Mouse (Mus musculus) midbrain, embryonic 11.5 days (tissue): ENCODE measurements around the gene Dusp8. TPM values are rescaled to one million over a fixed set of nuclear protein-coding genes. Genes with fewer than 3 reads are reported as not detected.
"Not testable (repeated sequence)": the region's sequence is repeated elsewhere in the genome, so short reads cannot be mapped to it uniquely, and the experiment has no call there.

Experiments
- ATAC-seq: fragments of 200-750 bp; cut with Nextera tagmentation; 2 replicates; pipeline ENCODE4 v1.8.0; 2017; ENCODE audit warnings: moderate TSS enrichment, moderate library complexity; ENCODE audit not compliant: low FRiP score
- DNase-seq: peaks from one replicate; pipeline ENCODE4 v3.0.0; 2015; ENCODE audit warnings: low spot score; ENCODE audit errors: missing footprints
- H3K27ac ChIP-seq: fragments of 300-500 bp; sonication (generic); 2 replicates; pipeline ENCODE4 v1.5.1; 2014; ENCODE audit warnings: low read depth, low read length
- H3K27me3 ChIP-seq: fragments of 300-500 bp; sonication (generic); 2 replicates; pipeline ENCODE4 v1.6.1; 2014; ENCODE audit warnings: mild to moderate bottlenecking, low read length, moderate library complexity, mixed read lengths; ENCODE audit not compliant: control insufficient read depth, insufficient read depth
- H3K36me3 ChIP-seq: fragments of 300-500 bp; sonication (generic); 2 replicates; pipeline ENCODE4 v1.6.1; 2014; ENCODE audit warnings: mild to moderate bottlenecking, low read length, moderate library complexity, mixed read lengths; ENCODE audit not compliant: control insufficient read depth, insufficient read depth
- H3K4me1 ChIP-seq: fragments of 300-500 bp; sonication (generic); 2 replicates; pipeline ENCODE4 v1.6.1; 2014; ENCODE audit warnings: low read length; ENCODE audit not compliant: control insufficient read depth, insufficient read depth
- H3K4me2 ChIP-seq: fragments of 300-500 bp; sonication (generic); 2 replicates; pipeline ENCODE4 v1.6.1; 2014; ENCODE audit warnings: mild to moderate bottlenecking, moderate library complexity
- H3K4me3 ChIP-seq: fragments of 300-500 bp; sonication (generic); 2 replicates; pipeline ENCODE4 v1.5.1; 2014; ENCODE audit warnings: low read depth, low read length
- H3K9ac ChIP-seq: fragments of 300-500 bp; sonication (generic); 2 replicates; pipeline ENCODE4 v1.6.1; 2014; ENCODE audit warnings: low read length
- H3K9me3 ChIP-seq: fragments of 300-500 bp; sonication (generic); 2 replicates; pipeline ENCODE4 v1.6.1; 2016; ENCODE audit warnings: low read length; ENCODE audit not compliant: control insufficient read depth
- WGBS: fragments of 180-500 bp; shearing (Covaris S2); extraction: QIAGEN DNeasy Blood & Tissue Kit; methylation state at CpG from one replicate; pipeline ENCODE4 v1.1.7; 2014; 5-methylcytosine and 5-hydroxymethylcytosine counted together
- polyA plus RNA-seq: library from polyadenylated mRNA; unstranded; fragments of >200 nt; fragmentation: Nextera tagmentation; extraction: Ambion mirVana; gene quantifications from 2 replicates; pipeline ENCODE4 v1.2.1, GENCODE M21; 2014

The Dusp8 gene
- 14.5 and 15.7 TPM in 2 replicates for polyA plus RNA-seq

DNA sequence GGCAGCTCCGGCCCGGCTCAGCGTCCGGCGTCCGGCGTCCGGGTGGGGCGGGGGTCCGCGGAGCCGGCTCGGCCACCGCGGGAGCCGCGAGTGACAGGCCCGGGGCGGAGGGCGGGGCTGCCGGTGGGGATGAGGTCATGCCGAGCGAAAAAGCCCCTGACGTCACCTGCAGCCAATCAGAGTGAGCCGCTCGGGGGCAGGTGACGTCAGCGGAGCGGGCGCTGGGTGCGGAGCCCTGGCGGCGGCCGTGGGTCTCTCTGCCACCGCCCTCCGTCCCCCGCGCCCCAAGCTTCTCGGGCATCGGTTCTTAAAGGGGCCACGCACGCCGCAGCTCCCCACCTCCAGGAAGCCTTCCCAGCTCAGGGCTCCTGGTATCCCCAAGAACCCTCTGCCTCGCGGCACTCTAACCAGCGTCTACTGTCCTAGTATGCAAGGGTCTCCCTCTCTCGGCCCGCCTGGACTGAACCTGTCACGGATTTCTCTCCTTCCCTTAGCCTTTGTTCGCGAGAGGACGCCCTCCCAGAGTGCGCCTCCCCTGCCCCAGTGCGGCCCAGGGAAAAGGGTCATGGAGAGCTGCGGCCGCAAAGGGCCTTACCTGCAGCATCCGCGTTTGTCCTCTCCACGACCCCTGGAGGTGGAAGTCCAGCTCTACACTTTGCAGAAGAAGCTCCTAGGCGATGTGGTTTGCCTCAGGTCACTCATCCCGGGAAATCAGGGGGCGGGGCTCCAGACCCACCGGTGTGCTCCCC, at the start of gene Dusp8:
Gene Dusp8 (minus strand): TSS at position 661 of the 749 bp plus-strand sequence.
- DNase-seq, result peak; percentile 99
- peak; percentile 90 for ATAC-seq
- Histone ChIP-seq H3K4me2 (peak within 1 kb of the TSS; percentile 96), H3K4me1 (peaks cover 38% of the 10 kb centered on the region), H3K36me3 (no peaks in the 10 kb centered on the region), H3K9ac (peak within 1 kb of the TSS; percentile 88), H3K27me3 (peaks cover 16% of the 10 kb centered on the region), H3K9me3 (no peaks in the 10 kb centered on the region), H3K27ac (peak within 1 kb of the TSS; percentile 57), H3K4me3 (peak within 1 kb of the TSS; percentile 89)
- WGBS, result 1% methylated on average over 62 of the region's 63 CpGs

DNA sequence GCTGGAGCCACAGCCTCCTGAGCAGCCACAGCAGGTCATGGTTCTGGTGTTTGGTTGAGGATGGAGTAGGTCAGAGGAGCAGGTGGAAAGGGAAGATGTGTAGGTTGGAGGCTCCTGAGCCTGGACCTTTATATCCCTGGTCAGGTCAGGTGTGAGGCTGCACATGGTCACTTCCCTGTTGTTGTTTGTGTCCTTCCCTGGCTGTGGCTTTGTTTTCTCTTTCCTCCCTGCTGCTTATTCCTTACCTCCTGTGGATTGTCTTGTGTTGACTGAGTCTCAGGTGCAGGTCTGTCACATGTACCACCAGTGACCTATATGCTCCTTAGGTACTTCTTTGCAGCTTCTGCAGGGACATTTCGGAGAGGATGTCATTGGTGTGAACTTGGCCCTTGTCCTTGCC, 48.9 kb upstream of the Dusp8 start, which contains the start of gene Gm45337:
Gene Gm45337 (minus strand): TSS at position 101 of the 400 bp plus-strand sequence.
- WGBS, result 86% methylated on average over 1 of the region's 1 CpGs
- no peak within 1 kb of the TSS for H3K27ac ChIP-seq
- no peaks in the 10 kb centered on the region for H3K4me1 ChIP-seq
- H3K4me2 ChIP-seq, result no peak within 1 kb of the TSS
- H3K9ac ChIP-seq, result no peak within 1 kb of the TSS
- no peak within 1 kb of the TSS for H3K4me3 ChIP-seq
- ATAC-seq (no peak), DNase-seq (no peak)
- H3K36me3 ChIP-seq, result no peaks in the 10 kb centered on the region
- no peaks in the 10 kb centered on the region for H3K27me3 ChIP-seq
- no peaks in the 10 kb centered on the region for H3K9me3 ChIP-seq

DNA sequence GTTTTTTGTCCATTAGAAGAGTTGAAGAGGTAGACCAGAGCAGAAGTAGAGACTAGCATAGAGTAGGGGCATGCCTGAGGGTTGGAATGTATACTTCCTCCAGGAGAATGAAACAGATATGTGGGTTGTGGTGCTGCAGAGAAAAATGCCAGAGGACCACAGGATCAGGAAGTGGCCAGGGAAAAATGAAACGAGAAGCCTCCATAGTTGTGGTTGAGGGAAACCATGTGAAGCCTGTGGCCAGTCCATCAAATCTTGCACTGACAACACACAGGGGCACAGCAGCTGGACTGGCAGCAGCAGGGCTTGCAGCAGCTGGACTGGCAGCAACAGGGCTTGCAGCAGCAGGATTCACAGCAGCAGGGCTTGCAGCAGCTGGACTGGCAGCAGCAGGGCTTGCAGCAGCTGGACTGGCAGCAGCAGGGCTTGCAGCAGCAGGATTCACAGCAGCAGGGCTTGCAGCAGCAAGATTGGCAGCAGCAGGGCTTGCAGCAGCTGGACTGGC, 47.9 kb upstream of the Dusp8 start:
- H3K4me1 ChIP-seq, H3K27ac ChIP-seq, DNase-seq, H3K36me3 ChIP-seq, H3K9ac ChIP-seq, H3K4me3 ChIP-seq, ATAC-seq, H3K27me3 ChIP-seq, H3K9me3 ChIP-seq, H3K4me2 ChIP-seq: not testable (repeated sequence)
- WGBS, result 69% methylated on average over 1 of the region's 1 CpGs

- Histone ChIP-seq H3K27me3 (no peaks in the 10 kb centered on the region), H3K4me2 (no peak overlapping the region), H3K4me3 (no peak overlapping the region), H3K9me3 (no peaks in the 10 kb centered on the region), H3K27ac (no peak overlapping the region), H3K36me3 (no peaks in the 10 kb centered on the region), H3K9ac (no peak overlapping the region), H3K4me1 (no peaks in the 10 kb centered on the region)
- DNase-seq (no peak), ATAC-seq (no peak)
- WGBS, result 58% methylated on average over 1 of the region's 1 CpGs
Observed at GRCm38 (mm10) chr7:142140696-142141095, 45.1 kb upstream of the Dusp8 start.

DNA sequence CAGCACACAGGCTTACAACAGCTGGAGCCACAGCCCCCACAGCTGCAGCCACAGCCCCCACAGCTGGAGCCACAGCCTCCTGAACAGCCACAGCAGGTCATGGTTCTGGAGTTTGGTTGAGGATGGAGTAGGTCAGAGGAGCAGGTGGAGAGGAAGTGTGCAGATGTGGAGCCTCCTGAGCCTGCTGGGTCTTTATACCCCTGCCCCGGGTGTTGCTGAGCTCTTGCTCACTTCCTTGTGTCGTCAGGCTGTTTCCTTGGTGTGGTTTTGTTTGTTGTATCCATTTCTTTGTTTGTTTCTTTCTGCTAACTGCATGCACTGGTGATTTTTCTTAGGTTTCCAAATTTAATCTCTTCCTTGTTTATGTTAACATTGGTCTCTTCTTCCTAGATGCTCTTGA, 40.3 kb upstream of the Dusp8 start, which contains the start of gene Gm39115:
Gene Gm39115 (minus strand): TSS at position 101 of the 400 bp plus-strand sequence.
- H3K27ac ChIP-seq, DNase-seq, H3K4me1 ChIP-seq, H3K9ac ChIP-seq, ATAC-seq, H3K9me3 ChIP-seq, H3K36me3 ChIP-seq, H3K4me3 ChIP-seq, H3K4me2 ChIP-seq, H3K27me3 ChIP-seq: not testable (repeated sequence)
- WGBS, result 63% methylated on average over 2 of the region's 2 CpGs

DNA sequence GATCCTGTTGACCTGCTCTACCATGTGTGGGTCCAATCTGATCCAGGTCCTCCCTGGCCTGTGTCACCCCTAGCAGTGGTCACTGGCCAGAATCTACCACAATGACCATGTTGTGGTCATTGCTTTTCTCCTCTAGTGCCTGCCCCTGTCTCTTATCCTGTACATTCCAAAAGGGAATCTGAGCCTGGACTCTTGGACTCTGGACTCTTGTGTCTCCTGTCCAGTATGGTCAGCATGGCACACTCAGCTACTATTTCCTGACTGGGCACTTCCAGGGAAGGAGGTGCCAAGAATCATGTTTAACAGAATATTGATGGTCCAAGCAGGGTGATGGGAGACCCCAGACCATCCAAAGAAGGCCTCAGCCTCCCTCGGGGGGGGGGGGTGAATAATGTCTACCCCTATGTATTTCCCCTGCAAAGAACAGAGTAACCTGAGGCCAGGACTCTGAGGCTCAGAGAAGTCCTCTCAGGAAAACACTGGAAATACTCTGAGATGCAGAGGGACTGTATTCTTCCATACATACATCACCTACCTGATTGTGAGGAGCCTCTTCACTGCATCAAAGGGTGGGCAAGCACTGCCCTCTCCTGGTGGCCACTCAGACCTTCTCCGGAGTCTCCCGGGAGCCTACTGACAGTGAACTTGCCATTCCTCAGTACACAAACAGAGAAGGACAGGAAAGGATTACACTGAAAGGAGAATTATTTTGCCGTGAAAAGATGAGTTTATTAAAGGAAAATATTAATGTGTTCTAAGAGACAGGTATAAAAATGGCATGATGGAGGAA, 38.8 kb upstream of the Dusp8 start:
- Histone ChIP-seq H3K9ac (no peak overlapping the region), H3K4me1 (no peaks in the 10 kb centered on the region), H3K36me3 (no peaks in the 10 kb centered on the region), H3K4me2 (no peak overlapping the region), H3K27me3 (no peaks in the 10 kb centered on the region), H3K4me3 (no peak overlapping the region), H3K9me3 (no peaks in the 10 kb centered on the region), H3K27ac (no peak overlapping the region)
- ATAC-seq, result no peak
- DNase-seq, result no peak
- WGBS, result 66% methylated on average over 4 of the region's 4 CpGs

GRCm38 (mm10) chr7:142128843-142129242, 33.2 kb upstream of the Dusp8 start:
- Histone ChIP-seq H3K4me2 (no peak overlapping the region), H3K4me1 (no peaks in the 10 kb centered on the region), H3K36me3 (no peaks in the 10 kb centered on the region), H3K27ac (no peak overlapping the region), H3K9me3 (no peaks in the 10 kb centered on the region), H3K4me3 (no peak overlapping the region), H3K27me3 (no peaks in the 10 kb centered on the region), H3K9ac (no peak overlapping the region)
- no peak for DNase-seq
- no peak for ATAC-seq
- 65% methylated on average over 4 of the region's 4 CpGs for WGBS

DNA sequence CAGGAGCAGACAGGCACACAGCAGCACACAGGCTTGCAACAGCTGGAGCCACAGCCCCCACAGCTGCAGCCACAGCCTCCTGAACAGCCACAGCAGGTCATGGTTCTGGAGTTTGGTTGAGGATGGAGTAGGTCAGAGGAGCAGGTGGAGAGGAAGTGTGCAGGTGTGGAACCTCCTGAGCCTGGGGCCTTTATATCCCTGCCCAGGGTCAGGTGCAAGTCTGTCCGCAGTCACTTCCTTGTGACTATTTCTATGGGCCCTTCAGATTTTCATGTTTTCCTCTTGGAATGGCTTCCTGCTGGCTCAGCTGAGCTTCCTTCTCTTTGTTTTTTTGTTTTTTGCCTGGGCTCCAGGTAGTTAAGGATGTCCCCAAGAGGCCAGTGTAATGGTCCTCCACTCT, 25.0 kb upstream of the Dusp8 start, which contains the start of gene Gm45618:
Gene Gm45618 (minus strand): TSS at position 101 of the 400 bp plus-strand sequence.
- H3K4me3 ChIP-seq, H3K9ac ChIP-seq, DNase-seq, H3K27ac ChIP-seq, H3K4me2 ChIP-seq, H3K36me3 ChIP-seq, H3K4me1 ChIP-seq, ATAC-seq, H3K9me3 ChIP-seq, H3K27me3 ChIP-seq: not testable (repeated sequence)
- 79% methylated on average over 1 of the region's 1 CpGs for WGBS

- Histone ChIP-seq H3K27ac (no peak overlapping the region), H3K4me2 (no peak overlapping the region), H3K27me3 (no peaks in the 10 kb centered on the region), H3K9me3 (no peaks in the 10 kb centered on the region), H3K4me3 (no peak overlapping the region), H3K9ac (no peak overlapping the region), H3K36me3 (no peaks in the 10 kb centered on the region), H3K4me1 (no peaks in the 10 kb centered on the region)
- DNase-seq (no peak), ATAC-seq (no peak)
- 22% methylated on average over 5 of the region's 5 CpGs for WGBS
Observed at GRCm38 (mm10) chr7:142119632-142120031, 24.0 kb upstream of the Dusp8 start.
